Mouse (Mus musculus): ENCODE measurements around the gene Olfr362.
"Not testable (repeated sequence)": the region's sequence is repeated elsewhere in the genome, so short reads cannot be mapped to it uniquely, and the experiment has no call there.

Gene Olfr362

DNA sequence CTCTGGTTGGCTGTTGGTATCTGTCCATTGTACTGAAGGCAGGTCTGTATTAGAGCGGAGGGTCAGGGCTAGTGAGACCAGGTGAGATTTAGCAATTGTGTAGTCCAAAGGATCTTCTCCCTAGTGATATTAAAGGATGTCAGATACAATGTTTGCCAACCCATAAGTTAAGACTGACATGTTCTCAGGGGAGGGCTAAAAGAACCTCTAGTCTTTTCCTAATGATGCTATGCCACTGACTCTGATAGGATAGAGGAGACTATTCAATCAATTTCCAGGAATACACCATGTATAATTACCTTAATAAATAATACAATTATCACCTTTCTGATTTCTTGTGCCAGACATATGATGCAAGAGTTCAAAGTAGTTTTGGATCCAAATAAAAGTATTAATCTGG is at the start of gene Olfr362:
Gene Olfr362, minus strand, starts transcription at position 101 of the 400 bp plus-strand sequence.
- no peak for DNase-seq

DNA sequence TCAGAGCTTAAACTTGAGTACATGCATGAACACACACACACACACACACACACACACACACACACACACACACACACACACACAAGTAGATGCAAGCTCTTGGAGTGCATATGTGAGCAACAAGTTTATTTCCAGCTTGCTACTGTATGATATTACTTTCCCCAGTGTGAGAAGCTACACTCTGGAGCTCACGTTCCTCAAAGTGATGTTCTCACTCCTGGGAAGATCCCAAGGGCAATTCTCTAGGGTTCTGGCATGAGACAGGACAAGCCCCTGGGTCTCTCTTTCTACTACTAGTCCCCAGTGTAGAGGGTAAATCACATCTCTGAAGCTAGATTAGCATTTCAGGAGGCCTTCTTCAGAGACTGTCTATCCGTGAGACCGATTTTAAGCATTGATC is 21.3 kb upstream of the Olfr362 start, which contains the start of gene Olfr364-ps1:
Gene Olfr364-ps1, plus strand, starts transcription at position 301 of the 400 bp plus-strand sequence.
- DNase-seq = no peak

- not testable (repeated sequence) for DNase-seq
Observed at GRCm38 (mm10) chr2:37089190-37089589, 28.5 kb downstream of the Olfr362 start, which contains the start of gene Olfr361. TSS of gene Olfr361 (minus strand) at chr2:37089290.

- no peak for DNase-seq
Observed at GRCm38 (mm10) chr2:37065446-37065845, 52.3 kb downstream of the Olfr362 start, which contains the start of gene Olfr360. TSS of gene Olfr360 (plus strand) at chr2:37065746.

Measured in heart, adult 11 months (tissue).